Mouse (Mus musculus) lung, adult 2 months (tissue): ENCODE results near the gene Sbno1.

Experiments
- CTCF ChIP-seq: fragments of 200-500 bp; IDR thresholded peaks from 2 replicates; pipeline ENCODE4 v1.5.1; 2011; ENCODE audit warnings: mild to moderate bottlenecking, low read length, control low read depth; ENCODE audit not compliant: insufficient read depth
- POLR2A ChIP-seq: fragments of 200-500 bp; IDR thresholded peaks from 2 replicates; pipeline ENCODE4 v1.6.1; 2011; ENCODE audit warnings: low read depth, mild to moderate bottlenecking, control low read depth, low read length, borderline replicate concordance; ENCODE audit errors: extremely low read depth

DNA sequence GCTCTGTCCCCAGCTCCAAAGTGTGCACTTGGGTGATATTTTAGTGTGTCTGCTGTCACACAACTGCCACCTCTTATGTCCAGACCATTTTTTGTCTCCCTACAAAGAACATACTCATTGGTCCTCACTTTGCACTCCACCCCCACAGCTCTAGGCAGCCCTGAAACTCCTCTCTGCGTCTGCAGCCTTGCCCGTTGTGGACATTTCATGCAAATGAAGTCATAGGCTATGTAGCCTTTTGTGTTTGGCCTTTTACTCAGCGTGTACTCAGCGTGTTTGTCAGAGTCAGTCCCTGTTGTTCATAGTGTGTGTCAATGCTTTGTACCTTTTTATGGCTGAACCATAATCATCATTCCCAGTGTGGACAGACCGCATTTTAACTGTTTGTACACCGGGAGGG lies 23.7 kb upstream of the Sbno1 start:
- TF ChIP-seq CTCF (no peak), POLR2A (no peak)
